Mouse (Mus musculus) bone marrow, adult 2 months (tissue): ENCODE results near the gene Atg13. TPM values are rescaled to one million over a fixed set of nuclear protein-coding genes. Genes with fewer than 3 reads are reported as not detected.

ENCODE experiments used
- H3K27ac ChIP-seq: fragments of 200-500 bp; 2 replicates; pipeline ENCODE4 v1.5.1; 2012; ENCODE audit warnings: low read depth, mild to moderate bottlenecking, control low read depth, inconsistent platforms, low read length; ENCODE audit not compliant: control insufficient read depth, poor library complexity, insufficient read depth
- H3K4me1 ChIP-seq: fragments of 200-500 bp; 2 replicates; pipeline ENCODE4 v1.6.1; 2011; ENCODE audit warnings: low read length; ENCODE audit not compliant: control insufficient read depth, insufficient read depth
- H3K4me3 ChIP-seq: fragments of 200-500 bp; replicated peaks from 2 replicates; pipeline ENCODE3; 2011; ENCODE audit warnings: mild to moderate bottlenecking, low read depth, low read length, control low read depth; ENCODE audit not compliant: control insufficient read depth
- CTCF ChIP-seq: fragments of 200-500 bp; IDR thresholded peaks from 2 replicates; pipeline ENCODE4 v1.5.1; 2011; ENCODE audit warnings: low read length, control low read depth; ENCODE audit not compliant: control insufficient read depth, insufficient read depth
- POLR2A ChIP-seq: fragments of 200-500 bp; IDR thresholded peaks from 2 replicates; pipeline ENCODE4 v1.6.1; 2011; ENCODE audit warnings: low read depth, mild to moderate bottlenecking, control low read depth, low read length, borderline replicate concordance; ENCODE audit not compliant: control insufficient read depth
- WGBS: fragments of 180-500 bp; shearing (Covaris S2); methylation state at CpG from one replicate; pipeline ENCODE4 v1.1.7; 2018; 5-methylcytosine and 5-hydroxymethylcytosine counted together
- polyA plus RNA-seq: library from polyadenylated mRNA; stranded (reverse); fragments of >200 nt; gene quantifications from 2 replicates; pipeline ENCODE4 v1.2.4, GENCODE M21; 2011; ENCODE audit warnings: low replicate concordance; ENCODE audit not compliant: missing spikeins, insufficient read depth, insufficient read length

The Atg13 gene
- polyA plus RNA-seq, 1 experiment: 12.9 TPM

GRCm38 (mm10) chr2:91701366-91701765 is 9.0 kb downstream of the Atg13 start:
- Histone ChIP-seq H3K27ac (no peak overlapping the region), H3K4me1 (no peaks in the 10 kb centered on the region), H3K4me3 (no peak overlapping the region)
- WGBS: 93% methylated on average over 2 of the region's 2 CpGs
- TF ChIP-seq POLR2A (no peak), CTCF (no peak)

DNA sequence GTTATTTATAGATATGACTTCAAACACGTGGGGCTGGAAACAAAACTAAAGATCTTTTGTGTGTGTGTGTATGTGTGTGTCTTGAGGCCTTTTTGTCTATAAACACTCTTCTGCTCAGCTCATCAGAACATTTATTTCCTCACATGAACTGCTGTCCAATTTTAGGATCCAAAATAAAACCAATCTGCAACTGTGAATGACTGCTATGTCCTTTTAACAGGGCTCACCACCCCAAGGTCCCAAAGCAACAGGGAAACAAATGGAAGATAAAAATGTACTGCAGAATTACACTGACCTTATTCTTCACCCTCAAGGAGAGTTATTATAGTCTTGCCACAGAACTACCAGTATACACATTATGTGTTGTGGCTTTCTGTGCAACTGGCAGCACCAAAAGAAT is 11.2 kb downstream of the Atg13 start:
- no peak for TF ChIP-seq POLR2A
- TF ChIP-seq CTCF: no peak

DNA sequence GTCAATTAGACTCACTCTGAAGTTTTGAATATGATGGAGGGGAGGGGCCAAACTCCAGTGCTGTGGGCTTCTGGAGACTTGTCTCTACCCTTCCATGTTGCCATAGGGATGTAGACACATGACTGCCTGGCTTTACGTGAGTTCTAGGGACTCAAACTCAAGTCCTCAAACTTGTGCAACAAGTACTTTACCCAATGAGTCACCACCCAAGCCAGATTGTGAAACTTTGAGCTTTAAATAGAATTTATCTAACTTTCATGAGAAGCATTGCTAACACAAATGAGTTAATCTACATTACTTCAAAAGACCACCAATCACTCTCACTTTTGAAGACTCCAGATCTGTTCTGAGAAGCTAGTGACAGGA is 14.2 kb downstream of the Atg13 start:
- H3K4me1 ChIP-seq: no peaks in the 10 kb centered on the region; the same call in 1 of the 2 replicates
- H3K27ac ChIP-seq: no peak overlapping the region
- TF ChIP-seq POLR2A (no peak), CTCF (no peak)
- no peak overlapping the region for H3K4me3 ChIP-seq
- 42% methylated on average over 1 of the region's 1 CpGs for WGBS

More for the DNA sequence above, 11.2 kb downstream of the Atg13 start:
- 63% methylated on average over 1 of the region's 1 CpGs for WGBS
- H3K4me3 ChIP-seq: no peak overlapping the region
- no peaks in the 10 kb centered on the region; the same call in 1 of the 2 replicates for H3K4me1 ChIP-seq
- H3K27ac ChIP-seq: no peak overlapping the region

DNA sequence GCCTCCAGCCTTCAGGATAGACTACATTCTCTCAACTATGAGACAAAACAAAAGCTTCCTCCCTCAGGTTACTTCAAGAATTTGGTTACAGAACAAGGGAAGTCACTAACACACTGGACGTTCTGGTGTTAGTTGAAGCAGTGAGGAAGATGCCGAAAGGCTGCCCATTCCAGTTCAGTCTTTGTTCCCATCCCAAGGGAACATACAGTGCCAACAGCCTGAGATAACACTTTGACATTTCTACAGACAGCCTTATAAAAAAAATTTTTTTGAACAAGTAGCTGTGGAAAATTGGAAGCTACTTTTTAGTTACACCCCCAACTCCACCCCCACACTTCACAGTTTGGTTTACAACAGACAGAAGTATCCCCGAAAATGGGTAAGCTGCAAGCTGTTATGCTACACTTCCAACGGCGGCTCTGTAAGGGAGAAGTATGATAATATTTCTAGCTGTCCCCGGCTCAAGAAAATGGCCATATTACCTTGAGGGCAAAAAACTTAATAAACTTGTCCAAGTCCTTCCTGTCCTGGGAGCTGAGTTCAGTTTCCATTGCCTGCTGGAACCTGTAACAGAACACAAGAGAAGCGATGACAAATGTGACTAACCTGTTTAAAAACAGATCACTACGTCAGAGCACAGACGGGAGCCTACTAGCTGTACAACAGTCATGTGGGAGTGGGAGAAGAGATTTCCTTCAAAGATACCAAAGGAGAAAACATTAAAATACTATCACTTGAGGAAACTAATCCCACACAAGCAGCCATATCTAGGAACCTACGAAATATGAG is 14.7 kb downstream of the Atg13 start:
- Histone ChIP-seq H3K4me3 (no peak overlapping the region), H3K27ac (no peak overlapping the region), H3K4me1 (no peaks in the 10 kb centered on the region; the same call in 1 of the 2 replicates)
- TF ChIP-seq POLR2A: no peak
- no peak for TF ChIP-seq CTCF
- WGBS: 81% methylated on average over 10 of the region's 10 CpGs

GRCm38 (mm10) chr2:91689452-91689851 is 20.9 kb downstream of the Atg13 start:
- no peaks in the 10 kb centered on the region for H3K4me1 ChIP-seq
- 90% methylated on average over 7 of the region's 7 CpGs for WGBS
- no peak overlapping the region for H3K4me3 ChIP-seq
- no peak overlapping the region for H3K27ac ChIP-seq
- TF ChIP-seq POLR2A (no peak), CTCF (no peak)

DNA sequence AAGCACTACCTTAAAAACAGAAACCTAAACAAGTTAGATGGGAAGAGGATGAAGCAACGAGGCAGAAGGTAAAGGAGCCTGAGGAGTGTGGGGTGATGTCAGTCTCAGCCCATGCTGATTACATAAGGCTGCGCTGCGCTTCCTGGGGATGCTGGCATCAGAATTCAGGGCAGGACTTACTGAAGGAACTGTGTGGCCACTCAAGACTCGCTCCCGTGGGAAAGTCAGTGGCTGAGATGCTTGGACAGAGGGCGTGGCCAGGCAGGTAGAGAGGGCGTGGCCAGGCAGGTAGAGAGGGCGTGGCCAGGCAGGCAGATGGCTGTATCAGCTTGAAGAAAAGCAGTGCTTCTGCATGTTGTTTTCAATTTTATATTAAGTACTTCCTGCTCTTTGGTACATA is 26.5 kb downstream of the Atg13 start:
- WGBS: 79% methylated on average over 8 of the region's 8 CpGs
- Histone ChIP-seq H3K27ac (no peak overlapping the region), H3K4me3 (no peak overlapping the region), H3K4me1 (no peaks in the 10 kb centered on the region)
- no peak for TF ChIP-seq CTCF
- TF ChIP-seq POLR2A: no peak

DNA sequence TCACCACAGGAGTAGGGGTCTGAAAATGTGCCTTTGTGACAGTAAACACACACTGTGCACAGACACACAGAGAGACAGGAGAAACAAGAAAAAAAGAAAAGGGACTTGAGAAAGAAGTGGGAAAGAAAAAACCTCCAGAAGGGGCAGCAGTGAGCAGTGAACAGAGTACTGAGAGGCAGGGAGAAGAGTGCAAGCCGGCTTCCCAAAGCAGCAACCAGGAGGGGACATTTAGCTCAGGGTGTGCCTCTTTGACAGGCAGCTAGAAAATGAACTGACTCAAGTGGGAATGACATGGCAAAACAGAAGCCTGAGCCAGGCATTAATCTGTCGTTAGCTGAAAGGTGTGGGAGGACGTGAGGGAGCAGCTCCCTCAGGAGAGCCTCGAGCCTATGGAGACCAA is 27.5 kb downstream of the Atg13 start:
- TF ChIP-seq CTCF (no peak), POLR2A (no peak)
- Histone ChIP-seq H3K27ac (no peak overlapping the region), H3K4me1 (no peaks in the 10 kb centered on the region), H3K4me3 (no peak overlapping the region)
- 67% methylated on average over 4 of the region's 4 CpGs for WGBS

DNA sequence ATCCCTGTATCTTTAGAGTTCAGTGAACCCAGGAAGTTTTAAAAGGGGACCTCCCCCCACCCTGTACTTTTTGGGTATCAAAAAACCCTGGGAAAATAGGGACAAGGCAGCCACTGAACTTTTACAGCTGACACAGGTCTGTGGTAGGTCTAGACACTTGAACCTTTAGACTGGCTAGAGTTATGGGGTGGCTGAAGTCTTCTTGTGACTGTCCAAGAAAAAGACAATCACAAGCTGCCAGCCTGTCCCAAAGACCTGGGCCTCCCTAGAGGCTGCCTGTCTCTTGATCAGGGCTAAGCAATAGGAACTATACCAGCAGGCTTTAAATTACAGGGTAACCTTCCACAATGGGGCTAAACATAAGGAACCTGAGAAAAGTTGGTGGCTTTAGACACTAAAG is 33.4 kb downstream of the Atg13 start:
- Histone ChIP-seq H3K4me3 (no peak overlapping the region), H3K27ac (no peak overlapping the region), H3K4me1 (no peaks in the 10 kb centered on the region)
- TF ChIP-seq CTCF: no peak
- TF ChIP-seq POLR2A: no peak

- TF ChIP-seq CTCF (no peak), POLR2A (no peak)
- WGBS: 76% methylated on average over 2 of the region's 2 CpGs
- no peak overlapping the region for H3K27ac ChIP-seq
- H3K4me3 ChIP-seq: no peak overlapping the region
- H3K4me1 ChIP-seq: no peaks in the 10 kb centered on the region
Measured at GRCm38 (mm10) chr2:91676420-91676819, 34.0 kb downstream of the Atg13 start.
